Mouse (Mus musculus) midbrain, embryonic 10.5 days (tissue): ENCODE results near the gene Itfg2. TPM values are rescaled to one million over a fixed set of nuclear protein-coding genes. Genes with fewer than 3 reads are reported as not detected.
A peak's percentile ranks its signal among the peaks of the same experiment; 100 is the strongest.

ENCODE experiments used
- DNase-seq: peaks from one replicate; pipeline ENCODE4 v3.0.0-alpha.2; 2017; ENCODE audit warnings: low spot score
- H3K27ac ChIP-seq: fragments of 300-500 bp; sonication (generic); replicated peaks from 2 replicates; pipeline ENCODE4 v1.5.1; 2016; ENCODE audit warnings: mild to moderate bottlenecking
- H3K27me3 ChIP-seq: fragments of 300-500 bp; sonication (generic); 2 replicates; pipeline ENCODE4 v1.6.1; 2016; ENCODE audit warnings: low read depth, mild to moderate bottlenecking; ENCODE audit not compliant: poor library complexity, severe bottlenecking
- H3K36me3 ChIP-seq: fragments of 300-500 bp; sonication (generic); 2 replicates; pipeline ENCODE4 v1.6.1; 2016; ENCODE audit warnings: mild to moderate bottlenecking, moderate library complexity
- H3K4me1 ChIP-seq: fragments of 300-500 bp; sonication (generic); 2 replicates; pipeline ENCODE4 v1.6.1; 2016
- H3K4me3 ChIP-seq: fragments of 300-500 bp; sonication (generic); 2 replicates; pipeline ENCODE4 v1.5.1; 2016; ENCODE audit warnings: mild to moderate bottlenecking, moderate library complexity
- H3K9me3 ChIP-seq: fragments of 300-500 bp; sonication (generic); replicated peaks from 2 replicates; pipeline ENCODE4 v1.6.1; 2016; ENCODE audit warnings: mild to moderate bottlenecking
- WGBS: fragments of 180-500 bp; shearing (Covaris S2); methylation state at CpG from one replicate; pipeline ENCODE4 v1.1.7; 2016; 5-methylcytosine and 5-hydroxymethylcytosine counted together
- polyA plus RNA-seq: library from polyadenylated mRNA; unstranded; fragments of >200 nt; fragmentation: Nextera tagmentation; extraction: Ambion mirVana; gene quantifications from 2 replicates; pipeline ENCODE4 v1.2.1, GENCODE M21; 2016

The Itfg2 gene
- polyA plus RNA-seq = 41.6 and 42.8 TPM in 2 replicates

DNA sequence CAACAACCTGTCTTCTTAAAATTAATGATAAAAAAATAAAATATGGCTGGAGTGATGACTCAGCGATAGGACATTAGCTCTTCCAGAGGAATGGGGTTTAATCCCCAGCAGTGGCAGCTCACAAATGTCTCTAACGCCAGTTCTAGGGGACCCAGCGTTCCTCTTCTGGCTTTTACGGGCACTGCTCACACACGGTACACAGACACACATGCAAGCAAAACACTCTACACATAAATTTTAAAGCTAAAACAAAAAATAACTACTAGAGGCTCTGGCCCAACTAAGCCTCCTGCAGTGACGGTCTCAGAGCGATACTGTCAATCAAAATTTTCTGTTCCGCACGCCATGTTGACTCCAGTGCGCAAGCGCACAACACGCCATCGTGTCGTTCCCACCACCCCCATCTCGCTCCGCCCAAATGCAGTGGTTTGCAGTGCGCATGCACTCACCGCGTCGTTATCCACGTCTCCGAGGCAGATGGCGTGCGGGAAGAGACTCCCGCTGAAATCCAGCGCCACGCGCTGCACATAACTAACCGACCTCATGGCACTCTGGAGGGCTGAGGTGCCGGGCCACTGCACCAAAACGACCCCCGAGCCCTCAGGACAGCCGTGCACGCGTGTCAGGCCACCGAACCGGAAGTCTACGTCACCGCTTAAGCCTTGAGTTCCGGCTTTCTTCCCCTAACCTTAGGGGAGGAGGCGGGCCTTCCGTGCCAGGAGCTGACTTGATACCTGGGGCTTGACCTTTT, at the start of gene Itfg2:
TSS of gene Itfg2 (minus strand) at position 663 of the 751 bp plus-strand sequence.
- Histone ChIP-seq H3K36me3 (peaks cover 44% of the 10 kb centered on the region), H3K27me3 (no peaks in the 10 kb centered on the region), H3K27ac (peak within 1 kb of the TSS; percentile 98), H3K9me3 (no peaks in the 10 kb centered on the region), H3K4me3 (peak within 1 kb of the TSS; percentile 73), H3K4me1 (peaks cover 9% of the 10 kb centered on the region)
- WGBS = 0% methylated on average over 42 of the region's 42 CpGs
- DNase-seq = peak; percentile 95

GRCm38 (mm10) chr6:128474112-128474511, 49.4 kb upstream of the Itfg2 start:
- 92% methylated on average over 6 of the region's 6 CpGs for WGBS
- Histone ChIP-seq H3K4me1 (no peaks in the 10 kb centered on the region; the same call in 1 of the 2 replicates), H3K27ac (no peak overlapping the region), H3K27me3 (no peaks in the 10 kb centered on the region), H3K4me3 (no peak overlapping the region), H3K9me3 (no peaks in the 10 kb centered on the region), H3K36me3 (no peaks in the 10 kb centered on the region)
- no peak for DNase-seq

- Histone ChIP-seq H3K9me3 (no peaks in the 10 kb centered on the region), H3K4me3 (no peak overlapping the region), H3K27me3 (no peaks in the 10 kb centered on the region), H3K4me1 (peaks cover 12% of the 10 kb centered on the region), H3K36me3 (no peaks in the 10 kb centered on the region), H3K27ac (no peak overlapping the region)
- 11% methylated on average over 10 of the region's 12 CpGs for WGBS
- peak; percentile 32 for DNase-seq
These were observed 44.7 kb upstream of the Itfg2 start for GRCm38 (mm10) chr6:128469451-128469850.

DNA sequence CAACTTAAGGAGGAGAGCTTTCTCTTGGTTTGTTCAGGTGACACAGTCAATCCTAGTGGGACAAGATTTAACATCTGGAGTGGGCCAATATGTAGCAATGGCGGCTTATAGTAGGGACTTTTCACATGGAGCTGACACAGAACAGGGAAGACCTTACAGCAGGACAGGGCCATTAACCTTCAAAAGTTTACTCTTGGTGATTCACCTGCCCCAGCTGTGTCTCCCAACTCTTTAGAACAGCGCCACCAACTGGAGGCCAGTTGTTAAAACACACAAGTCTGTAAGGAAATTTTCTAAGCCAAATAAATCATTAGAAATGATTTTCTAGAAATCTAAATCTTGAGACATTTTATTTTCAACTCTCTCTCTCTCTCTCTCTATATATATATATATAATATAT, 42.6 kb upstream of the Itfg2 start:
- Histone ChIP-seq H3K36me3 (no peaks in the 10 kb centered on the region), H3K4me3 (no peak overlapping the region), H3K27me3 (no peaks in the 10 kb centered on the region), H3K4me1 (peaks cover 12% of the 10 kb centered on the region), H3K27ac (no peak overlapping the region), H3K9me3 (no peaks in the 10 kb centered on the region)
- DNase-seq = no peak
- WGBS = 41% methylated on average over 2 of the region's 2 CpGs

DNA sequence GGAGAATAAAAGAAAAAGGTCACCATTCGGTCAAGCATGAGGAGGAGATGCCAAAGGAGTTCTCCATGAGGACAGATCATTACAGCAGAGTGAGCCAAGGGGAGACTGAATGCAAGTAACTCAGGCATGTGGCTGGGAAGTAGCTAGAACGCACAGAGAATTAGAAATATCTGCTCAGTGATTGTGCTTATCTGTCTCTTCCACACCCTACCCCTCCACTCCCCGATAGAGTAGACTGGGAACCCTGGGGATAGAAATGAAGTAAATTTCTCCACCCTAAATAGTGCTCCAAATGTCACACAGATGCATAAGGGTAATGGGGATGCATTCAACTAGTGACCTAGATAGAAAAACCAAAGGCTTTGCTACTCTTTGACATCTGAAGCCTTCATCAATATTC, 41.8 kb upstream of the Itfg2 start:
- peaks cover 12% of the 10 kb centered on the region for H3K4me1 ChIP-seq
- H3K27me3 ChIP-seq = no peaks in the 10 kb centered on the region
- no peaks in the 10 kb centered on the region for H3K9me3 ChIP-seq
- no peaks in the 10 kb centered on the region for H3K36me3 ChIP-seq
- 74% methylated on average over 3 of the region's 3 CpGs for WGBS
- H3K27ac ChIP-seq = no peak overlapping the region
- no peak for DNase-seq
- no peak overlapping the region for H3K4me3 ChIP-seq

- Histone ChIP-seq H3K27ac (no peak overlapping the region), H3K36me3 (no peaks in the 10 kb centered on the region), H3K9me3 (no peaks in the 10 kb centered on the region), H3K4me3 (no peak overlapping the region), H3K27me3 (no peaks in the 10 kb centered on the region), H3K4me1 (peaks cover 12% of the 10 kb centered on the region)
- 62% methylated on average over 7 of the region's 7 CpGs for WGBS
- DNase-seq = no peak
These were observed 41.3 kb upstream of the Itfg2 start for GRCm38 (mm10) chr6:128466043-128466442.

GRCm38 (mm10) chr6:128464996-128465395, 40.3 kb upstream of the Itfg2 start:
- Histone ChIP-seq H3K27me3 (no peaks in the 10 kb centered on the region), H3K9me3 (no peaks in the 10 kb centered on the region), H3K4me3 (no peak overlapping the region), H3K36me3 (no peaks in the 10 kb centered on the region), H3K4me1 (peaks cover 12% of the 10 kb centered on the region), H3K27ac (no peak overlapping the region)
- 89% methylated on average over 4 of the region's 4 CpGs for WGBS
- DNase-seq = no peak

- H3K4me1 ChIP-seq = peaks cover 11% of the 10 kb centered on the region
- H3K4me3 ChIP-seq = no peak overlapping the region
- H3K9me3 ChIP-seq = no peaks in the 10 kb centered on the region
- H3K27ac ChIP-seq = no peak overlapping the region
- H3K27me3 ChIP-seq = no peaks in the 10 kb centered on the region
- H3K36me3 ChIP-seq = no peaks in the 10 kb centered on the region
- DNase-seq = no peak
These were observed 36.9 kb upstream of the Itfg2 start for GRCm38 (mm10) chr6:128461606-128462005.

GRCm38 (mm10) chr6:128460729-128461503, 36.2 kb upstream of the Itfg2 start:
- DNase-seq = no peak
- 87% methylated on average over 14 of the region's 14 CpGs for WGBS

GRCm38 (mm10) chr6:128460321-128460720, 35.6 kb upstream of the Itfg2 start:
- WGBS = 51% methylated on average over 2 of the region's 2 CpGs
- Histone ChIP-seq H3K27ac (no peak overlapping the region), H3K4me1 (no peaks in the 10 kb centered on the region), H3K4me3 (no peak overlapping the region), H3K27me3 (no peaks in the 10 kb centered on the region), H3K9me3 (no peaks in the 10 kb centered on the region), H3K36me3 (no peaks in the 10 kb centered on the region)
- no peak for DNase-seq

More at GRCm38 (mm10) chr6:128460729-128461503, 36.2 kb upstream of the Itfg2 start:
- Histone ChIP-seq H3K4me1 (peaks cover 5% of the 10 kb centered on the region; the same call in 1 of the 2 replicates), H3K9me3 (no peaks in the 10 kb centered on the region), H3K27ac (no peak overlapping the region), H3K36me3 (no peaks in the 10 kb centered on the region), H3K4me3 (no peak overlapping the region), H3K27me3 (no peaks in the 10 kb centered on the region)

GRCm38 (mm10) chr6:128457186-128457585, 32.5 kb upstream of the Itfg2 start:
- no peaks in the 10 kb centered on the region for H3K36me3 ChIP-seq
- H3K9me3 ChIP-seq = no peaks in the 10 kb centered on the region
- H3K4me3 ChIP-seq = no peak overlapping the region
- H3K27me3 ChIP-seq = no peaks in the 10 kb centered on the region
- 88% methylated on average over 5 of the region's 5 CpGs for WGBS
- no peak overlapping the region for H3K27ac ChIP-seq
- no peaks in the 10 kb centered on the region for H3K4me1 ChIP-seq
- DNase-seq = no peak

GRCm38 (mm10) chr6:128455835-128456605, 31.3 kb upstream of the Itfg2 start:
- H3K9me3 ChIP-seq = no peaks in the 10 kb centered on the region
- no peaks in the 10 kb centered on the region for H3K27me3 ChIP-seq
- no peak for DNase-seq
- no peaks in the 10 kb centered on the region for H3K4me1 ChIP-seq
- H3K4me3 ChIP-seq = no peak overlapping the region
- H3K36me3 ChIP-seq = no peaks in the 10 kb centered on the region
- 89% methylated on average over 12 of the region's 12 CpGs for WGBS
- no peak overlapping the region for H3K27ac ChIP-seq
